10 mouse cellular contexts compared by ENCODE assay signal in the genomic region with DNA sequence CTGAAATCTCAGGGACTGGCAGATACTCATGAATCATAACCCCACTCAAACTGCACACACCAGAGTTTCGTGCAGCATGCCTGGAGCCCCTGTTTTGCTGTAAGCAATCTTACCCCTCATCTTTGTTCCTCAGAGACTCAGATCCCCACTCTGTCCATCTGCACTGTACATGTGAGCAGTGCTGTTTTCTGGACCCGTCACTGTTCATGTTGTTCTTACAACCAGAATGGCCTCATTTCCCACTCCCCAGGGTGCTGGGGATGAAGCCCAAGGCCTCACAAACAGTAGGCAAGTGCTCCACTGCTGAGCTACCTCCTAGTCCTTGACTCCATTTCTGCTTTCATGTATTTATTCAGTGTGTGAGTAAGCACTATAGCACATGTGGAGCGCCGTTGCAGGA. TPM values are rescaled to one million over a fixed set of nuclear protein-coding genes. Genes with fewer than 3 reads are reported as not detected.
"Had no signal": no experiment of that assay in that cellular context is flagged by ENCODE, and none has a peak within 500 bp of the region (broad histone marks: within the 10 kb centered on the region; RNA-seq: fewer than 3 reads in every experiment).

No protein-coding gene starts in this region.

- DNase-seq: kidney, adult 8-10 months; kidney, postnatal 25 days; layer of hippocampus, postnatal 36 days; lung, embryonic 14.5 days; lung, postnatal 10 days; right cerebral cortex, postnatal 25 days; thymus, postnatal 36 days had no signal

RNA-seq across cellular contexts. Expression of a gene that starts 40.8 kb away (rescaled TPM):
- total RNA-seq: layer of hippocampus, postnatal 36 days; left cerebral cortex, adult 8-10 months; left cerebral cortex, postnatal 25 days; megakaryocyte-erythroid progenitor cell, adult 5-6 weeks had no signal
